Mouse (Mus musculus) brown adipose tissue, adult 24 weeks (tissue): ENCODE data around the gene Gtf2b. TPM values are rescaled to one million over a fixed set of nuclear protein-coding genes. Genes with fewer than 3 reads are reported as not detected.

ENCODE experiments used
- H3K27ac ChIP-seq: fragments of 200-500 bp; replicated peaks from 2 replicates; pipeline ENCODE4 v1.5.1; 2012; ENCODE audit warnings: low read depth, mild to moderate bottlenecking, low read length
- H3K4me1 ChIP-seq: fragments of 200-500 bp; 2 replicates; pipeline ENCODE4 v1.6.1; 2012; ENCODE audit warnings: low read length, mixed read lengths; ENCODE audit not compliant: control insufficient read depth, insufficient read depth, insufficient read length
- H3K4me3 ChIP-seq: fragments of 200-500 bp; 2 replicates; pipeline ENCODE4 v1.5.1; 2012; ENCODE audit warnings: low read depth, mild to moderate bottlenecking, low read length, moderate library complexity; ENCODE audit not compliant: insufficient read depth
- polyA plus RNA-seq: library from polyadenylated mRNA; stranded (reverse); fragments of >200 nt; gene quantifications from 2 replicates; pipeline ENCODE4 v1.2.4, GENCODE M21; 2012; ENCODE audit not compliant: missing spikeins, insufficient read depth, insufficient read length

Gene Gtf2b
- polyA plus RNA-seq, 1 experiment, result 24.0 TPM

GRCm38 (mm10) chr3:142768498-142768897, 3.7 kb downstream of the Gtf2b start:
- no peak overlapping the region for H3K4me3 ChIP-seq
- H3K4me1 ChIP-seq, result peaks cover 6% of the 10 kb centered on the region; the same call in 1 of the 2 replicates
- H3K27ac ChIP-seq, result no peak overlapping the region

DNA sequence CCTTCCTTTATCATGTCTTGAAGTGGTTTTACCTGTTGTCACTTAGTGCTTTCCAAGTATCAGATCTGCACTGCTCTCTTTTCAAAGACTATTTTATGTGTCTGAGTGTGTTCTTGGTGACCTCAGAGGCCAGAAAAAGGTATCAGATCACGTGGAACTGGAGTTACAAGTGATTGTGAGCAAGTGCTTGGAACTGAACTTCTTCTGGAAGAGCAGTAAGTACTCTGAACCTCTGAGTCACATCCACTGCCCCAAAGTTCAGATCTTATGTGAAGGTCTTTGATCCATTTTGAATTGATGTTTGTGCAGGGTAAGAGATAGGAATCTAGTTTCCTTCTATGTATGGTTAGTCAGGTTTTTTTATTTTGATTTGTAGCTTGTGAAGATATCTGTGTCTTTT, 5.7 kb downstream of the Gtf2b start:
- peaks cover 6% of the 10 kb centered on the region; the same call in 1 of the 2 replicates for H3K4me1 ChIP-seq
- no peak overlapping the region for H3K27ac ChIP-seq
- H3K4me3 ChIP-seq, result no peak overlapping the region

- H3K4me1 ChIP-seq, result no peaks in the 10 kb centered on the region
- H3K4me3 ChIP-seq, result no peak overlapping the region
- no peak overlapping the region for H3K27ac ChIP-seq
Observed at GRCm38 (mm10) chr3:142773538-142774191, 8.8 kb downstream of the Gtf2b start.

- Histone ChIP-seq H3K27ac (no peak overlapping the region), H3K4me3 (no peak overlapping the region), H3K4me1 (no peaks in the 10 kb centered on the region)
Observed at GRCm38 (mm10) chr3:142777227-142777626, 12.4 kb downstream of the Gtf2b start.

- no peak overlapping the region for H3K27ac ChIP-seq
- H3K4me1 ChIP-seq, result no peaks in the 10 kb centered on the region
- no peak overlapping the region for H3K4me3 ChIP-seq
Observed at GRCm38 (mm10) chr3:142786423-142787072, 21.7 kb downstream of the Gtf2b start.

GRCm38 (mm10) chr3:142795587-142795986, 30.7 kb downstream of the Gtf2b start:
- Histone ChIP-seq H3K27ac (no peak overlapping the region), H3K4me3 (no peak overlapping the region), H3K4me1 (no peaks in the 10 kb centered on the region)

DNA sequence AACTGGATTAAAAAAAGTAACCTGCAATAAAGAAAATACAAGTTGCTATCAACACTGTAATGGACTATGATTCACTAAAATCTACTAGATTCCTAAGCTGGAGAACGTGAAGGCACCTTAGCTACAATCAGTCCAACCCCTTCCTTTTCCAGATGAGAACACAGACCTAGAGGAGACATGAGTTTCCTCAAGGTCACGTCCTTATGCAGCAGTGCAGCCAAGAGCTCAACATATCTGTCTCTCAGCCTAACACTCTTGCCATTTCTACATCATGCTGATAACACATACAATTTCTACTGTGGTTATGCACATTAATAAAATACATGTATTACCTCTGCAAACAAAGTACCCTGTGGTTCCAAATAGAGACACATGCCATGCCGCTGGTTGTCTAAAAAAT, 46.7 kb downstream of the Gtf2b start:
- H3K4me1 ChIP-seq, result no peaks in the 10 kb centered on the region
- H3K4me3 ChIP-seq, result no peak overlapping the region
- no peak overlapping the region for H3K27ac ChIP-seq

DNA sequence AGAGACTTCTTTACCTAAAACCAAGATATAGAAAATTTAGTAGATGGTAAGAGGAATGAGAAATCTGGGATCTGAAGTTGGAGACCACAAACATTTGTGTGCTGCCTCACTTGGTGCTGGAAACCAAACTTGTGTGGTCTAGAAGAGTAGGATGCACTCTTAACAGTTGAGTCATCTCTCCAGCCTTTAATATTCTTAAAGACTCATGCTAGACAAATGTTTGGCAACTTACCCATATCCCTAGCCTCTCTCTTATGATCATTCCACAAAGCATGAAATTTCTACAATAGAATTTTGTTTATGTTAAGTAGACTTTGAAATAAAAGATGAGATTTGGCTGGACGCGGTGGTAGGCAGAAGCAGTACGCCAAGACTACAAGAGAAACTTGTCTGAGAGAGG, 52.7 kb downstream of the Gtf2b start:
- no peaks in the 10 kb centered on the region; the same call in 1 of the 2 replicates for H3K4me1 ChIP-seq
- H3K4me3 ChIP-seq, result no peak overlapping the region
- H3K27ac ChIP-seq, result no peak overlapping the region

DNA sequence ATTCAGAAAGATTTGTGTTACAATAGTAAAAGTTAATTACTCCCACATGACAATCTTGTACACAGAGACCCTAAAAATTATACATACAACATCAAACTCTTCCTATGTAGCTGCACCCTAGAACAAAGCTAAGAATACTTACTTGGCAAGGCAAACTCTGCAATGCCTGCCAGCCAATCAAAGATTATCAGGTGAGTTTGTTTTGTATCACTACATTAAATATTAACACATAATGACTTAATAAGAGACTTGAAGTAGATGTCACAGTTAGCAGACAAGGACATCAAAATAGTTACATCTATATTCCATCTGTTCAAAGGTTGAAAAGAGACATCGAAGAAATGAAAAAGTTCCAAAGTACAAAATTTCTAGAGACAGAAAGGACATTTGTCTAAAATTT, 58.8 kb downstream of the Gtf2b start:
- no peak overlapping the region for H3K4me3 ChIP-seq
- H3K27ac ChIP-seq, result no peak overlapping the region

GRCm38 (mm10) chr3:142826449-142827146, 61.8 kb downstream of the Gtf2b start:
- Histone ChIP-seq H3K4me1 (peaks cover 4% of the 10 kb centered on the region), H3K27ac (no peak overlapping the region), H3K4me3 (no peak overlapping the region)

More for the DNA sequence above, 58.8 kb downstream of the Gtf2b start:
- peaks cover 2% of the 10 kb centered on the region for H3K4me1 ChIP-seq

GRCm38 (mm10) chr3:142832910-142833309, 68.1 kb downstream of the Gtf2b start:
- H3K4me3 ChIP-seq, result no peak overlapping the region
- H3K4me1 ChIP-seq, result peaks cover 4% of the 10 kb centered on the region; the same call in 1 of the 2 replicates
- H3K27ac ChIP-seq, result no peak overlapping the region

Other genes with a start within 250 kb of the Gtf2b start
- gene Gbp7, start 234.7 kb upstream of the Gtf2b start, polyA plus RNA-seq, result 6.1 and 8.6 TPM in 2 replicates
- 9.6 and 19.2 TPM in 2 replicates for gene Gbp3, start 205.0 kb upstream of the Gtf2b start, polyA plus RNA-seq
- gene Gbp2b, start 170.2 kb upstream of the Gtf2b start, polyA plus RNA-seq, result not detected in 2 replicates
- 22.4 and 31.8 TPM in 2 replicates for gene Gbp2, start 144.4 kb upstream of the Gtf2b start, polyA plus RNA-seq
- gene Kyat3, start 64.0 kb upstream of the Gtf2b start, polyA plus RNA-seq, result 50.5 and 64.1 TPM in 2 replicates
- gene Pkn2, start 117.0 kb downstream of the Gtf2b start, polyA plus RNA-seq, result 17.5 and 19.8 TPM in 2 replicates